Mouse (Mus musculus) kidney, adult 9 months (tissue): Measurements from ENCODE around the gene Cast.

Source experiments
- DNase-seq: peaks from one replicate; pipeline ENCODE4 v3.0.0; 2022

Gene Cast

DNA sequence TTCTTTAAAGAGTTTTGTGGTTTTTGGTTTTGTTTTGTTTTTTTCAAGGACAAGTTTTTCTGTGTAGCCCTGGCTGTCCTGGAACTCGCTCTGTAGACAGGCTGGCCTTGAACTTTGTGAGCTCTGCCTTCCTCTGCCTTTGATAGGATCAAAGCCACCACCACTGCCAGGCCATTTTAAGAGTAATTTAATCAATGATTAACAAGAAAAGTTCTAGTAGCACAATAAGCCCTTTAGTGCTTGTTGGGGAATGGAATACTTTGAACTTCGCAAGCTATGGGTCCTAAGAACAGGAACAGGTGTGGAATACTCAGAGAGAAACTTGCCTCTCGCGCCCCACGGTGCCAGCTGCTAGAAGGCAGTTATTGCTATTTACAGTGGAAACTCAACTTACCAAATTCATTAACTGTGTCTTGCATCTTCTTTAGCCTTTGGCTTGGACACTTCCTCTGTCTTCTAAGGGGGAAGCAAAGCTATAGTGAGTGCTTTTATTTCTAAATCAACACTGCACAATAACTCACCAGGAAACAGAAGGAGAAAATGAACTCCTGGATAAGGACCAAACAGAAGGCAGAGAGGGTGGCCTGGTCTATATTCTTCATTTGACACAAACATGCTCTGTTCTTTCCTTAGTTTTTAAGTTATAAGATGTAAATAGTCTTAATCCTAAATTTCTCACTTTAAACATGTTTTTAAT is 113.0 kb downstream of the Cast start:
- peak; percentile 9 for DNase-seq
